ENCODE assay signal across 8 mouse cellular contexts in genomic region chr2:62412081-62412821, GRCm38 (mm10). TPM values are rescaled to one million over a fixed set of nuclear protein-coding genes. Genes with fewer than 3 reads are reported as not detected.
DNase-seq lines count a peak whose midpoint lies in the region; ATAC-seq and TF ChIP-seq lines count a peak whose summit lies in the region.

TSS of gene Dpp4 (minus strand) at chr2:62412231.

- no peak for TF ChIP-seq EP300 in heart, adult 2 months (IDR thresholded peaks at IDR 0.05; ENCODE audit: insufficient read depth, low read depth, low read length)
- TF ChIP-seq EP300 in ES-Bruce4 (IDR thresholded peaks at IDR 0.05; ENCODE audit: insufficient read depth, low read depth, low read length) = no peak

- peaks cover 2% of the 10 kb centered on the region for H3K4me1 ChIP-seq in heart, adult 2 months (ENCODE audit: control insufficient read depth, insufficient read depth, low read length)
- peaks cover 2% of the 10 kb centered on the region for H3K4me1 ChIP-seq in ES-Bruce4 (ENCODE audit: control insufficient read depth, insufficient read depth, low read length)

- H3K79me2 ChIP-seq in heart, adult 2 months (replicated peaks; ENCODE audit: control insufficient read depth, insufficient read depth, low read length) = no peaks in the 10 kb centered on the region
- no peaks in the 10 kb centered on the region for H3K79me2 ChIP-seq in macrophage (ENCODE audit: inconsistent target)

- H3K36me3 ChIP-seq in heart, adult 2 months (ENCODE audit: control insufficient read depth, insufficient read depth, low read length) = no peaks in the 10 kb centered on the region
- H3K36me3 ChIP-seq in ES-Bruce4 (ENCODE audit: control insufficient read depth, insufficient read depth, low read length, poor library complexity, severe bottlenecking) = no peaks in the 10 kb centered on the region
- H3K36me3 ChIP-seq in macrophage (ENCODE audit: inconsistent target) = no peaks in the 10 kb centered on the region

- H3K9ac ChIP-seq in heart, adult 2 months (ENCODE audit: low read depth, low read length) = peak within 1 kb of the TSS; percentile 41
- H3K9ac ChIP-seq in ES-Bruce4 (ENCODE audit: low read depth, poor library complexity, severe bottlenecking) = peak within 1 kb of the TSS; percentile 29

- 50% methylated on average over 13 of the region's 13 CpGs for WGBS in heart, adult 2 months
- 23% methylated on average over 13 of the region's 13 CpGs for WGBS in macrophage (ENCODE audit: missing documents)

- H3K27me3 ChIP-seq in heart, adult 2 months (ENCODE audit: control insufficient read depth, insufficient read depth, low read length) = no peaks in the 10 kb centered on the region
- no peaks in the 10 kb centered on the region; the same call in none of the 2 replicates for H3K27me3 ChIP-seq in ES-Bruce4 (ENCODE audit: control insufficient read depth, insufficient read depth, low read length, poor library complexity, severe bottlenecking)

- peak within 1 kb of the TSS; percentile 43 for H3K4me3 ChIP-seq in heart, adult 2 months
- H3K4me3 ChIP-seq in ES-Bruce4 (ENCODE audit: low read depth, low read length) (peak within 1 kb of the TSS; percentile 61), macrophage (ENCODE audit: inconsistent target) (peak within 1 kb of the TSS; percentile 3; the same call in 1 of the 2 replicates)

- TF ChIP-seq POLR2A in heart, adult 2 months (IDR thresholded peaks at IDR 0.05; ENCODE audit: insufficient read depth, low read depth, low read length) = no peak
- no peak for TF ChIP-seq POLR2A in ES-Bruce4 (IDR thresholded peaks at IDR 0.05; ENCODE audit: insufficient read depth, low read length)

- intact Hi-C loops in heart, adult 2 months (cut with DNase I) = no loop called here
- intact Hi-C loops in heart, postnatal 10 days (cut with DNase I) = no loop called here

- no peak for TF ChIP-seq CTCF in heart, adult 2 months (IDR thresholded peaks at IDR 0.05)
- TF ChIP-seq CTCF in ES-Bruce4 (IDR thresholded peaks at IDR 0.05; ENCODE audit: low read depth, low read length) = no peak

- no peak for DNase-seq in heart, adult 2 months
- no peak for DNase-seq in heart, postnatal 10 days
- DNase-seq in right cerebral cortex, postnatal 4 days = no peak
- DNase-seq in right cerebral cortex, postnatal 36 days (ENCODE audit: low spot score in 2 of 2) = no peak
- no peak for DNase-seq in embryo, embryonic 10.5 days (ENCODE audit: low spot score)

- H3K27ac ChIP-seq in heart, adult 2 months = no peak within 1 kb of the TSS; the same call in 1 of the 2 replicates
- H3K27ac ChIP-seq in ES-Bruce4 (ENCODE audit: insufficient read depth, low read length) = no peak within 1 kb of the TSS
- no peak within 1 kb of the TSS for H3K27ac ChIP-seq in macrophage

- ATAC-seq in granulocyte monocyte progenitor cell, adult 5-6 weeks (replicated peaks; ENCODE audit: poor library complexity, severe bottlenecking) = peak; percentile 46

- H3K9me3 ChIP-seq in ES-Bruce4 (replicated peaks; ENCODE audit: control insufficient read depth, insufficient read depth, low read length, poor library complexity, severe bottlenecking) = 0 out of 2 replicates have a peak, but pooled peaks cover 6% of the 10 kb centered on the region

RNA-seq across cellular contexts. Expression of gene Dpp4, which starts in this region (rescaled TPM):
- total RNA-seq in heart, adult 2 months (2021) = 1 to 10 TPM; 4.1 to 4.2 TPM
- 2.4 and 4.5 TPM in 2 replicates for polyA plus RNA-seq in heart, adult 2 months (2012; rRNA removed)
- total RNA-seq in heart, postnatal 10 days (2021) = 1 to 10 TPM; 5.1 to 8.7 TPM
- polyA plus RNA-seq in ES-Bruce4 (2011; ENCODE audit: insufficient read depth, insufficient read length, low read depth, missing spikeins) = 1.0 and 1.2 TPM in 2 replicates
- 11.0 and 13.8 TPM in 2 replicates for total RNA-seq in granulocyte monocyte progenitor cell, adult 5-6 weeks (2014; fragmentation: Nextera tagmentation)
- 14.6 and 15.2 TPM in 2 replicates for total RNA-seq in granulocyte monocyte progenitor cell, adult 5-6 weeks (2017)
- total RNA-seq in macrophage (2018; cell fraction: chromatin; rRNA removed) = 1 to 10 TPM in 2 of 26 experiments, under 1 TPM in 15, not detected in 9; 0.12 to 2.6 (median 0.30) TPM
- under 1 TPM; 0.10 to 0.61 (median 0.27) TPM for total RNA-seq in macrophage (2018; cell fraction: cytosol; rRNA removed)
- total RNA-seq in macrophage (2018; cell fraction: nucleus; rRNA removed) = 1 to 10 TPM in 21 of 26 experiments, under 1 TPM in 5; 0.44 to 4.2 (median 1.4) TPM
- polyA plus RNA-seq in macrophage (2018) = 0.19 to 1.1 TPM (median 0.91 TPM) in 3 replicates

Comparison
In these comparisons a context has a peak if more than half of its experiments do, and no peak if none do; other contexts are left out.
1. H3K4me3 ChIP-seq: peak in every context shown above with its lines; median percentile 61 in ES-Bruce4; 43 in heart, adult 2 months; 3 in macrophage.